Mouse (Mus musculus) stomach, postnatal 0 days (tissue): Measurements from ENCODE around the gene Banp.

Source experiments
- CTCF ChIP-seq: IDR thresholded peaks from 2 replicates; pipeline ENCODE4 v1.5.1; 2016; ENCODE audit warnings: antibody characterized with exemption, low read depth, mild to moderate bottlenecking, moderate library complexity
- EP300 ChIP-seq: optimal IDR thresholded peaks from 2 replicates; pipeline ENCODE3; 2016; ENCODE audit warnings: antibody characterized with exemption

GRCm38 (mm10) chr8:122003646-122004045, 54.1 kb downstream of the Banp start:
- TF ChIP-seq CTCF (no peak), EP300 (no peak)
